Mouse (Mus musculus): ENCODE results near the gene Wdr18.

Wdr18 gene

DNA sequence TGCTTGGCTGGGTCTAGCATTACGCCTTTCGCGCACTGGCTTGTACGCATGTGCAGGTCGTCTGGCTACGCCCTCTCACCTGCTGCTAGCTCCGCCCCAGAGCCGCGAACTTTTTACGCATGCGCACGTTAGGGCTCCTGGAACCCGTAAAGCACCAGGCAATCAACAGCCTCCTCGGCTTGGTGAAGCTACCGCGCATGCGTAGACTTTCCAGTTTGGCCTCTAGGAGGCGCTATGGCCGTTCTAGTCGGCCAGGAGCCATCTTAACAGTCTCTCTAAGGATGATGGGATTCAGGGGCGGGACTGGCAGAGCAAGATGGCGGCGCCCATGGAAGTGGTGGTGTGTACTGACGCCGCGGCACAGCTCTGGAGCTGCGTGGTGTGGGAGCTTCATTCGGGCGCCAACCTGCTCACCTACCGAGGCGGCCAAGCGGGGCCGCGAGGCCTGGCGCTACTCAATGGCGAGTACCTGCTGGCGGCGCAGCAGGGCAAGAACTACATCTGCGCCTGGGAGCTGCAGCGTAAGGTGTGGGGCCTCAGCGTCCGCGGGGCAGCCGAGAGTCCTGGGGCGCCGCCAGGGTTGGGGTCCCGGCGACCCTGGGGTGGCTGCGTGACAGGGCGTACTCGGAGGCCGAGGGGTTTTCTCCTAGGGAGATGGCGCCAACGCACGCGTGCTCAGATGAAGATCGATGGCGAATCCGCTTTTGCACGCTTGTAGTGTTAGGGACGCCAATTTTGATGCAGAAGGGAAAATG is at the start of gene Wdr18:
TSS of gene Wdr18 (plus strand) at position 306 of the 755 bp plus-strand sequence.
- peak; percentile 100 for DNase-seq (ENCODE audit: extremely low spot score, low spot score)

DNA sequence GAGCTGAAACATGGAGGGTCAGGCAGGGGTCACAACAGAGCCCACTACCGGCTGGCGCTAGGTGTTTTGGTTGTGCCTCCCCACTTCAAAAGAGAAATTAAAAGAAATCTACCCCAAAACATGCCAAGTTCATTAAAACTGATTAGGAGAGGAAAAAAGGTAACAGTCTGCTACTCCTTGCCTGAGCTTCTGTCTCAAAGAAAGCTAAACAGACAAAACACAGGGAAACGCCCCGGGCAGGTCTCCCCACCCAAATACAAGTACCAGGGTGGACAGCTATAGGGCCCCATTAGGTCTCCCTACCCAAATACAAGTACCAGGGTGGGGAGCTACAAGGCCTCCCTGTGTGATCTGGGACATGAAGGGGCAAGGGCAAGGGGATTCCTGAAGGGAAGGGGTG is 49.4 kb upstream of the Wdr18 start, which contains the start of gene Gm26602:
TSS of gene Gm26602 (plus strand) at position 301 of the 400 bp plus-strand sequence.
- DNase-seq (ENCODE audit: extremely low spot score, low spot score): no peak

DNA sequence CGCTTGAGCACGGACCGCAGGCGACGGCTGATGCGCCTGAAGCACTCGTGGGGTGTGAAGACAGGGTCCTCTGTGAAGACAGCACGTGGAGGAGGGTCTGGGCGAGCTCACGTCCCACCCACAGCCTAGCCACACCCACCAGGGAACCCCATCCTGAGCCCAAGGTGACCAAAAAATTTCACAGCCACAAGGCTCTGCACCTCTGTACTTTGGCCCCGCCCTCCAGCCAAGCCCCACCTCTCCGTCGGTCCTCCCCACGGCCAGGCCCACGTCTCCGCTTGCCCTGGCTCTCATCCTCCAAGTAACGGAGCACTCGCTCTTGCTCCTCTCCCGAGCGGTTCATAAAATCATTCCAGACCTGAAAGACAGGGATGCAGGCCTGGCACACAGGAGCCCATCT is 47.5 kb upstream of the Wdr18 start:
- DNase-seq (ENCODE audit: extremely low spot score, low spot score): no peak

- no peak for DNase-seq (ENCODE audit: extremely low spot score, low spot score)
These were observed 45.6 kb upstream of the Wdr18 start for GRCm38 (mm10) chr10:79914131-79914947.

- no peak for DNase-seq (ENCODE audit: extremely low spot score, low spot score)
These were observed 44.9 kb upstream of the Wdr18 start for GRCm38 (mm10) chr10:79914948-79915596.

GRCm38 (mm10) chr10:79916081-79916480 is 43.9 kb upstream of the Wdr18 start:
- DNase-seq (ENCODE audit: extremely low spot score, low spot score): no peak

GRCm38 (mm10) chr10:79916808-79917531 is 43.0 kb upstream of the Wdr18 start, which contains the start of gene Kiss1r:
TSS of gene Kiss1r (plus strand) at chr10:79916971.
- DNase-seq (ENCODE audit: extremely low spot score, low spot score): peak; percentile 90

- DNase-seq (ENCODE audit: extremely low spot score, low spot score): no peak
These were observed 42.3 kb upstream of the Wdr18 start for GRCm38 (mm10) chr10:79917532-79918100.

DNA sequence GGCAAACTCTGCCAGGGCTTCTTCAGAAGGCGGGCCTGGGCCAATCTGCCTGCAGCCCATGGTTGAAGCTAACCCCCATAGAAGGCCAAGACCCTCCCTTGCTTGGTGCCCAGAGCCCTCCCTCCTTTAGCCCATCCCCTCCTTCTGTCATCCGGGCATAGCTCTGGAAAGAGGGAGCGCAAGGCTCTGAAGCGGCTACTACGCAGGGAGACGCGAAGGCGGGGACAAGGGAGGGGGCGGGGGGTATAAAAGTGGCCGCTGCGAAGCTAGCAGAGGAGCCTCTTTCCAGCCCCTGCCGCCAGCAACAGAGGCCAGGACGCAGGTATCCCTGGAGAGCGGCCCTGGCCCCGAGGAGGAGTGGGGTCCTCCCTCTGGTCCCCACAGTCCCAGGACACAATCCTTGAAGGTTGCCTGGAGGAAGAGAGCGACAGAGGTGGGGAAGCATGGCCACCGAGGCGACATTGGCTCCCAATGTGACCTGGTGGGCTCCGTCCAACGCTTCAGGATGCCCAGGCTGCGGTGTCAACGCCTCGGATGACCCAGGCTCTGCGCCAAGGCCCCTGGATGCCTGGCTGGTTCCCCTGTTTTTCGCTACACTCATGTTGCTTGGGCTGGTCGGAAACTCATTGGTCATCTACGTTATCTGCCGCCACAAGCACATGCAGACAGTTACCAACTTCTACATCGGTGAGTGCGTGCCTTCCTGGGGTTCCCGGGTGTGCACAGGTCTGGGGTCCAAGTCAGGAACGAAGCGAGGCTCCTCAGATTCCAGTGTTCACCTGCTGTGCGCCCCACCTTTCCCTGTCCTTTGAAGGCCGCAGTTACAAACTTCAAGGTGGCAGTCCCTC is 41.5 kb upstream of the Wdr18 start:
- DNase-seq (ENCODE audit: extremely low spot score, low spot score): no peak

DNA sequence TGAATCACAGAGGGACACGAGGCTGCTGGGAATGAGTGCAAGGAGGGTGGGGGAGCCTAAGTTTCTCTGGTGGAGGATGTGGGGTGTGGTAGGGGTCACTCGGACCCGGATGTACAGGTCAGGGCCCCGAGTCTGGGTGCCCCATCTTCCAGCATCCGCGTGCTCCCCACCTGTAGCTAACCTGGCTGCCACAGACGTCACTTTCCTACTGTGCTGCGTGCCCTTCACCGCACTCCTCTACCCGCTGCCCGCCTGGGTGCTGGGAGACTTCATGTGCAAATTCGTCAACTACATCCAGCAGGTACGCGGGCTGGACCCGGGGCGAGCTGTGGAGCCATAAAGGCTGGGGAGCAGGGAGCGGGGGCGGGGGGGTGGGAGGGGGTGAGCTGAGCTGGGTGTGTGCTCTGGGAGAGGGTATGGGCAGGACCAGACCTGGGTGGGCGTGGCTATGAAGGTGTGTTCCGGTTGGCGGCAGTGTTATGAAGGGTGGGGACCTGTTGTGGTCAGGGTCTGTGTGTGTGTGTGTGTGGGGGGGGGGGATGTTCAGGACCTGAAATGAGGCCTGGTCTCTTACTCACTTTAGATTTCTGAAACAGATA is 40.6 kb upstream of the Wdr18 start:
- no peak for DNase-seq (ENCODE audit: extremely low spot score, low spot score)

DNA sequence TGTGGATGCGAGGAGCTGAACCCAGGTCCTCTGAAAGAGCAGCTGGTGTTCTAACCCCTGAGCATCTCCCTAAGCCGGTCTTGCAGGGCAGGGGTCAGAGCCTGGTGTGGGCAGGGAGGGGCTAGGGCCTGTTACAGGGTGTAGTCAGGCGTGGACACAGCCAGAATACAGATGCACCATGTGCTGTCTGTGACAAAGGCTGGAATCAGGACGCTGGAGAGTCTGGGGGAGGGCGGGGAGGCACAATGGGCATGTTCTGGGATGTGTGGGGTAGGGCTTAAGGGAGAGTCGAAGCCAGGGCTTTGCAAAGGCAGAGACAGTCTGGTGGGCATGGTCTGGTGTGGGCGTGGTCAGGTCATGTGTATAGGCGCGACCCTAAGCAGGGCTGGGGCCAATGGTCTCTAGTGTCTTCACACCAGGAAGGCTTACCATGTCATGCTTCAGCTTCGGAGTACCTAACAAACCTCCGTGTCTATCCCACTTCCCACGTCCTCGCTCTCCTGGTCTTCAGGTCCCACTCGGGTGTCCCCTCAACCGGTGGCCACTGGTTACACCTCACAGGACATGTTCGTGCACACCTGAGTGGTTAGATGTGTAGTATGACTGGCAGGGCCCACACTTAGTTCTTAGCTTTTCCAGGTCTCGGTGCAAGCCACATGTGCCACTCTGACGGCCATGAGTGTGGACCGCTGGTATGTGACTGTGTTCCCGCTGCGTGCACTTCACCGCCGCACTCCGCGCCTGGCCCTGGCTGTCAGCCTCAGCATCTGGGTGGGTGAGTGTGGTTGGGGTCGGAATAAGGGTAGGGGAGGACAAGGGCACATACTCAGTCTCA is 39.7 kb upstream of the Wdr18 start:
- DNase-seq (ENCODE audit: extremely low spot score, low spot score): no peak

DNA sequence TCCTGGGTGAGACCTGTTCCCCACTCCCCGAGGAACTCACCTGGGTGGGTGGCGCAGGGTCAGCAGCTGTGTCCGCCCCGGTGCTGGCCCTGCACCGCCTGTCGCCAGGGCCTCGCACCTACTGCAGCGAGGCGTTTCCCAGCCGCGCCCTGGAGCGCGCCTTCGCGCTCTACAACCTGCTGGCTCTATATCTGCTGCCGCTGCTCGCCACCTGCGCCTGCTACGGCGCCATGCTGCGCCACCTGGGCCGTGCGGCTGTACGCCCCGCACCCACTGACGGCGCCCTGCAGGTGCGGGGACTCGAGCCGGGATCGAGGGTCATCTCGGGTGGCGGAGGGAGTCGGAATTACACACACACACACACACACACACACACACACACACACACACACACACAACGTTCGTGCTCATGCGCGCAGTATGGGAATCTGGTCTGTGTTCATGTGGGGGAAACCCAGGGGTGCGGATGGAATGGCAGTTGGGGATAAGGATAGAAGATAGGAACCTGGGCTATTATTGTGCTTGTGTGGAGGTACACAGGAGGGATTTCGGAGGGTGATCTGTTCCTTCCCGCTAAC is 38.9 kb upstream of the Wdr18 start, which contains the start of gene R3hdm4:
TSS of gene R3hdm4 (minus strand) at position 251 of the 578 bp plus-strand sequence.
- no peak for DNase-seq (ENCODE audit: extremely low spot score, low spot score)

DNA sequence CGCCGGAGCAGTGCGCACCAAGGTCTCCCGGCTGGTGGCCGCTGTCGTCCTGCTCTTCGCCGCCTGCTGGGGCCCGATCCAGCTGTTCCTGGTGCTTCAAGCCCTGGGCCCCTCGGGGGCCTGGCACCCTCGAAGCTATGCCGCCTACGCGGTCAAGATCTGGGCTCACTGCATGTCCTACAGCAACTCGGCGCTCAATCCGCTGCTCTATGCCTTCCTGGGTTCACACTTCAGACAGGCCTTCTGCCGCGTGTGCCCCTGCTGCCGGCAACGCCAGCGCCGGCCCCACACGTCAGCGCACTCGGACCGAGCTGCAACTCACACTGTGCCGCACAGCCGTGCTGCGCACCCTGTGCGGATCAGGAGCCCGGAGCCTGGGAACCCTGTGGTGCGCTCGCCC is 38.4 kb upstream of the Wdr18 start:
- no peak for DNase-seq (ENCODE audit: extremely low spot score, low spot score)

- peak; percentile 94 for DNase-seq (ENCODE audit: extremely low spot score, low spot score)
These were observed 34.8 kb upstream of the Wdr18 start for GRCm38 (mm10) chr10:79924998-79925784.

DNA sequence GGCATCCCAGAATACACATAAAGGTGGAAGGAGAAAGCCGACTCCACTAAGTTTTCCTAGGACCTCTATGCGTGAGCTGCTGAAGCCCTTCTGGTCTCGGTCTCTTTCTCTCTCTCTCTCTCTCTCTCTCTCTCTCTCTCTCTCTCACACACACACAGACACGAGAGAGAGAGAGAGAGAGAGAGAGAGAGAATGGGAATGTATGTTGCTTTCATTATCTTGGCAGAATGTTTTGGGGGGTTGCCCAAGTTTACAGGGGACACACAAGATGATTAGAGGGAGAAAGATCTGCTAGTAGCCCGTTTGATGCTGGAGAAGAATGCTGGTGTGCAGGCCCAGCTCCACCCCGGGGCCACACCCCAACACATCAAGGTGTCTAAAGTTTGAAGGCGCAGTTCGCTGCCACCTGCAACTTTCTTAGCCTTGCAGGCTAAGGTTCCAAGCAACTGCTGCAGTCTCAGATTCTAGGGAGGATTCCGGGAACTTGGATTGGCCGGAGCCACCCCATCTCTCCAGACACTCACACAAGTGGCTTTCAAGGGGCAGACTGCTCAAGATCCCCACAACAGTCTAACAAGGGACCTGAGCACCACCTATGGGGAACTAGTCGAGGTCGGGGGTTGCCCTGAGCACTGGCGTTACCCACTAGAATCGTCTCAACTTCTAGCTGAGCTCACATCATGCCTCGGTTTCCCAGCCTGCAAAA is 34.0 kb upstream of the Wdr18 start:
- no peak for DNase-seq (ENCODE audit: extremely low spot score, low spot score)

DNA sequence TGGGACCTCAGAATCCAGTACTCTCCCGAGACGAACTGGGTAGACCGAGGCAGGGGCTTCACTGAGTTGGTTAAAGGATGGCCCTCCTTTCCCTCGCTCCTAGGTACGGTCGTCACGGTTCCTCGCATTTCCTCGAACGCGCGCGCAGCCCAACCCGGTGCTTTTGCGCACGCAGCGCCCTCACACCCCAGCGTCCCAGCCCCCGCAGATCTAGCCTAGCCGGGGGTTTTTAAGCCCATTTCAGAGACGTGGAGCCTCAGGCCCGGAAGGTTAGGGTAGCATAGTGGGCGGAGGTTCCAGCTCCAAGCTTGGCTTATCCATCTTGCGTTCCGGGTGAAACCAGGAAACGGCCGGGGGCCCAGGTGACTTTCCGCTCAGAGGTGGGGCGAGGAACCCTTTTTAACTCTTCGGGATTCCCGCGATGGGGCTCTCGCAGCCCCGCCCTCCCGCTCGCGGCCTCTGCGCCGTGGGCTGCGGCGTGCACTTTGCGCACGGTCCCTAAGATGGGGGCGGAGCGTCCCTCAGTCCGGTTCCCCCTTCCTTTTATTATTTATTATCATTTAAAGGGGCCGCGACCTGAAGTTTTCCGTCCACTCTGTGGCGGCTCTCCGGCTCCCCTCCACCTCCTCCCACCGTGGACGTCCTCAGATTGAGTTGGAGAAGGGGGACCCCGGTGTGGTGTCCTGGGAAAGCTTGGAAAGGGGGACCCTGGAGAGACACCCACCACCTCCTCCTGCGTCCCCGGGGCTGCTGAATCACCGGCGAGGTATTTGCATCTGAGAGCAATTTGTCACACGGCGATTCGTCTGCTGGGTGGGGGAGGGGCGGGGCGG is 33.2 kb upstream of the Wdr18 start, which contains the start of gene Arid3a:
TSS of gene Arid3a (plus strand) at position 553 of the 833 bp plus-strand sequence.
- peak; percentile 94 for DNase-seq (ENCODE audit: extremely low spot score, low spot score)
